Comparison of ENCODE assay signal across 16 mouse cellular contexts in genomic region chr16:51967051-51967845, GRCm38 (mm10).
A peak's percentile ranks its signal among the peaks of the same experiment; 100 is the strongest.
DNase-seq lines count a peak whose midpoint lies in the region; ATAC-seq and TF ChIP-seq lines count a peak whose summit lies in the region.
"Had no signal": no experiment of that assay in that cellular context is flagged by ENCODE, and none has a peak within 500 bp of the region (broad histone marks: within the 10 kb centered on the region; RNA-seq: fewer than 3 reads in every experiment).

No protein-coding gene starts in this region.

- intact Hi-C loops in gastrocnemius, adult 2 months (cut with DNase I) = no loop called here

- no peak overlapping the region for H3K4me3 ChIP-seq in gastrocnemius, adult 2 months
- H3K4me3 ChIP-seq: embryonic facial prominence, embryonic 13.5 days; hindbrain, embryonic 12.5 days; liver, embryonic 13.5 days; midbrain, embryonic 10.5 days had no signal

- DNase-seq in gastrocnemius, adult 2 months = peak; percentile 24
- no peak for DNase-seq in gastrocnemius, adult 8-10 months (ENCODE audit: low spot score in 2 of 2)
- DNase-seq in lung, postnatal 10 days = peak; percentile 18
- no peak for DNase-seq in lung, postnatal 4 days
- peak; percentile 85 for DNase-seq in adipocyte (ENCODE audit: low spot score)
- peak; percentile 89 for DNase-seq in gonadal fat pad, adult 2 months (ENCODE audit: low read depth)
- DNase-seq: cerebellum, postnatal 10 days; heart, postnatal 10 days; kidney, adult 18-20 months; liver, embryonic 13.5 days; right cerebral cortex, postnatal 4 days had no signal

- no peak overlapping the region for H3K27ac ChIP-seq in gastrocnemius, adult 2 months
- H3K27ac ChIP-seq: embryonic facial prominence, embryonic 13.5 days; hindbrain, embryonic 12.5 days; liver, embryonic 13.5 days; midbrain, embryonic 10.5 days; stomach, postnatal 0 days had no signal

- no peak for ATAC-seq in megakaryocyte-erythroid progenitor cell, adult 5-6 weeks (replicated peaks; ENCODE audit: low FRiP score, low TSS enrichment, poor library complexity, severe bottlenecking)

- no peak for TF ChIP-seq CTCF in gastrocnemius, adult 2 months (IDR thresholded peaks at IDR 0.05)

Comparison
In these comparisons a context has a peak if more than half of its experiments do, and no peak if none do; other contexts are left out.
1. DNase-seq: peak in gastrocnemius, adult 2 months (single experiment), lung, postnatal 10 days (single experiment), adipocyte (single experiment) and gonadal fat pad, adult 2 months (single experiment); none in gastrocnemius, adult 8-10 months (0 of 2) and lung, postnatal 4 days (0 of 2).